16 mouse cellular contexts compared by ENCODE assay signal in genomic region chr8:118376791-118377190, GRCm38 (mm10).
DNase-seq lines count a peak whose midpoint lies in the region; ATAC-seq lines count a peak whose summit lies in the region.
"Had no signal": no experiment of that assay in that cellular context is flagged by ENCODE, and none has a peak within 500 bp of the region (broad histone marks: within the 10 kb centered on the region; RNA-seq: fewer than 3 reads in every experiment).

No protein-coding gene starts in this region.

- peaks cover 28% of the 10 kb centered on the region for H3K4me1 ChIP-seq in hindbrain, embryonic 15.5 days (replicated peaks)
- 0 out of 2 replicates have a peak, but pooled peaks cover 2% of the 10 kb centered on the region for H3K4me1 ChIP-seq in hindbrain, embryonic 11.5 days (replicated peaks; ENCODE audit: control insufficient read depth, insufficient read depth, low read length)
- H3K4me1 ChIP-seq in heart, embryonic 15.5 days (replicated peaks): peaks cover 51% of the 10 kb centered on the region
- H3K4me1 ChIP-seq: megakaryocyte, embryonic 14.5 days had no signal

- peak; percentile 79 for DNase-seq in cerebellum, postnatal 10 days
- no peak for DNase-seq in cerebellum, adult 9-10 months
- DNase-seq in hindbrain, embryonic 11.5 days (ENCODE audit: low spot score): no peak
- DNase-seq in brain, adult 2 months (ENCODE audit: low read depth, low spot score): peak; percentile 40
- no peak for DNase-seq in c-Kit-positive CD71-positive TER-119-positive erythroid progenitor cells, embryonic 14.5 days (ENCODE audit: low spot score)
- DNase-seq in frontal cortex, postnatal 36 days (ENCODE audit: low spot score in 2 of 2): no peak
- DNase-seq: embryo, embryonic 11 days; right cerebral cortex, postnatal 25 days had no signal

- peak; percentile 31; the same call in 1 of the 2 replicates for ATAC-seq in hindbrain, embryonic 15.5 days (ENCODE audit: low FRiP score, low read depth)
- ATAC-seq in hindbrain, embryonic 11.5 days (ENCODE audit: low FRiP score): no peak
- ATAC-seq in heart, embryonic 15.5 days (replicated peaks; ENCODE audit: insufficient number of reproducible peaks, insufficient read depth, low FRiP score, low read depth): no peak
- ATAC-seq: activated CD4-positive, CD25-positive, alpha-beta regulatory T cell, adult 4 months; intestine, embryonic 16.5 days had no signal

- WGBS in hindbrain, embryonic 15.5 days: 35% methylated on average over 3 of the region's 3 CpGs
- 79% methylated on average over 3 of the region's 3 CpGs for WGBS in hindbrain, embryonic 11.5 days
- WGBS in heart, embryonic 15.5 days: 20% methylated on average over 3 of the region's 3 CpGs

- H3K4me2 ChIP-seq in hindbrain, embryonic 15.5 days: no peak overlapping the region
- no peak overlapping the region for H3K4me2 ChIP-seq in hindbrain, embryonic 11.5 days (replicated peaks; ENCODE audit: low read depth, low read length)
- H3K4me2 ChIP-seq in heart, embryonic 15.5 days: no peak overlapping the region
- H3K4me2 ChIP-seq: stomach, embryonic 15.5 days had no signal

- H3K4me3 ChIP-seq in hindbrain, embryonic 15.5 days: no peak overlapping the region
- H3K4me3 ChIP-seq in hindbrain, embryonic 11.5 days (ENCODE audit: low read depth, low read length): no peak overlapping the region
- no peak overlapping the region for H3K4me3 ChIP-seq in heart, embryonic 15.5 days
- H3K4me3 ChIP-seq: megakaryocyte, embryonic 14.5 days; stomach, embryonic 15.5 days had no signal

- no peak overlapping the region for H3K9ac ChIP-seq in hindbrain, embryonic 15.5 days
- no peak overlapping the region for H3K9ac ChIP-seq in hindbrain, embryonic 11.5 days (ENCODE audit: low read depth, low read length)
- H3K9ac ChIP-seq in heart, embryonic 15.5 days: no peak overlapping the region
- H3K9ac ChIP-seq: liver, embryonic 14.5 days; stomach, embryonic 15.5 days had no signal

- H3K36me3 ChIP-seq in hindbrain, embryonic 15.5 days: no peaks in the 10 kb centered on the region
- no peaks in the 10 kb centered on the region for H3K36me3 ChIP-seq in hindbrain, embryonic 11.5 days (ENCODE audit: control insufficient read depth, insufficient read depth, low read length)
- H3K36me3 ChIP-seq in heart, embryonic 15.5 days: no peaks in the 10 kb centered on the region
- H3K36me3 ChIP-seq: G1E; stomach, embryonic 15.5 days had no signal

- no peaks in the 10 kb centered on the region for H3K9me3 ChIP-seq in hindbrain, embryonic 15.5 days
- no peaks in the 10 kb centered on the region for H3K9me3 ChIP-seq in hindbrain, embryonic 11.5 days (ENCODE audit: control insufficient read depth, low read length)
- no peaks in the 10 kb centered on the region for H3K9me3 ChIP-seq in heart, embryonic 15.5 days (replicated peaks)
- H3K9me3 ChIP-seq: stomach, embryonic 15.5 days had no signal

- H3K27me3 ChIP-seq in hindbrain, embryonic 15.5 days: no peaks in the 10 kb centered on the region
- H3K27me3 ChIP-seq in hindbrain, embryonic 11.5 days (ENCODE audit: control insufficient read depth, insufficient read depth, low read length): no peaks in the 10 kb centered on the region
- H3K27me3 ChIP-seq in heart, embryonic 15.5 days: no peaks in the 10 kb centered on the region
- H3K27me3 ChIP-seq: megakaryocyte, embryonic 14.5 days; stomach, embryonic 15.5 days had no signal

- no peak overlapping the region for H3K27ac ChIP-seq in hindbrain, embryonic 15.5 days (replicated peaks)
- no peak overlapping the region for H3K27ac ChIP-seq in hindbrain, embryonic 11.5 days (ENCODE audit: low read depth, low read length)
- peak overlapping the region; percentile 55 for H3K27ac ChIP-seq in heart, embryonic 15.5 days
- H3K27ac ChIP-seq: liver, embryonic 14.5 days; stomach, embryonic 15.5 days had no signal

Comparison
In these comparisons a context has a peak if more than half of its experiments do, and no peak if none do; other contexts are left out.
1. DNase-seq: peak in cerebellum, postnatal 10 days (2 of 2) and brain, adult 2 months (single experiment); none in cerebellum, adult 9-10 months (single experiment), hindbrain, embryonic 11.5 days (single experiment), c-Kit-positive CD71-positive TER-119-positive erythroid progenitor cells, embryonic 14.5 days (single experiment) and frontal cortex, postnatal 36 days (0 of 2).